Mouse (Mus musculus): Measurements from ENCODE around the gene Commd4.
A peak's percentile ranks its signal among the peaks of the same experiment; 100 is the strongest.

DNA sequence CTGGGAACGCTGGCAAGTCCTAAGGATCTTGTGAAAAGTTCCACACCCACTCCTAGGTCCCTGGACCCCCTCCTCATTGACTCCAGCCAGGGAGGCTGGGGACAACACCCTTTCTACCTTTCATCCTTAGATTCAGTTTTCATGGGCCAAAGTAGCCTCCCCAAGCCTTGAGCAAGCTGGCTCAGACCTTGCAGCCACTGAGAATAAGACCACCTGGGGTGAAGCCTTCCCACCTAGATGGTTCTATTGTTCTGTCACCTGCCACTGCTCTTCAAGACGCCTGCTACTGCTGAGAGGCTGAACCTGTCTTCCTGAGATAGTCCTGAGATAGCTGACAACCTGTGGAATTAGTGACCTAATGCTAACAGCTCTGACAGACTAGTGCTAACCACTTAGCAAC is 5.0 kb upstream of the Commd4 start:
- TF ChIP-seq EP300 (IDR thresholded peaks at IDR 0.05; ENCODE audit: insufficient read depth, low read depth, low read length) (peak; percentile 57; the same call in 1 of the 2 replicates), POLR2A (IDR thresholded peaks at IDR 0.05; ENCODE audit: insufficient read depth, low read length) (no peak)
